Mouse (Mus musculus): ENCODE results near the gene Osm. TPM values are rescaled to one million over a fixed set of nuclear protein-coding genes. Genes with fewer than 3 reads are reported as not detected.

The Osm gene
- polyA plus RNA-seq, 1 experiment from 2014 or later = 0.17 TPM

DNA sequence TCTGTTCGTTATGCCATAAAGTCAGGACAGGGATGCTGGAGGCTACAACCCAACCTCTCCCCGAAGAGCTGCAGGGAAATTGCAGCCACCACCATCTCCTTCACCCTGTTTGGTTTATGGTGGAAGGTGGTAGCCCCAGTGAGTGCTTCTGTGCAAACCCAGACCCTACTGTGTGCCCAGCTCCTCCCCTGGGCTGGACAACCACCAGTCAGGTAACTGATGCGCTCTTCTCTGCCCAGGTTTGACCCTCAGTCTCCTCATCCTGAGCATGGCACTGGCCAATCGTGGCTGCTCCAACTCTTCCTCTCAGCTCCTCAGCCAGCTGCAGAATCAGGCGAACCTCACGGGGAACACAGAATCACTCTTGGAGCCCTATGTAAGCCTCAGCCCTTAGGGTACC lies 1.9 kb downstream of the Osm start:
- no peak overlapping the region for H3K4me3 ChIP-seq (ENCODE audit: low read depth, low read length)
- no peak for ATAC-seq (ENCODE audit: low read depth)
- no peaks in the 10 kb centered on the region for H3K27me3 ChIP-seq (replicated peaks; ENCODE audit: control insufficient read depth, insufficient read depth, low read length)
- no peak overlapping the region for H3K27ac ChIP-seq (replicated peaks; ENCODE audit: low read depth, low read length)
- H3K4me2 ChIP-seq (ENCODE audit: low read depth, low read length) = no peak overlapping the region
- H3K4me1 ChIP-seq (ENCODE audit: control insufficient read depth, insufficient read depth, low read length) = no peaks in the 10 kb centered on the region
- WGBS = 89% methylated on average over 6 of the region's 6 CpGs
- DNase-seq (ENCODE audit: low spot score) = no peak
- H3K9ac ChIP-seq (ENCODE audit: low read depth, low read length) = no peak overlapping the region
- H3K36me3 ChIP-seq (ENCODE audit: control insufficient read depth, insufficient read depth, low read length) = no peaks in the 10 kb centered on the region
- H3K9me3 ChIP-seq (ENCODE audit: control insufficient read depth, low read length) = no peaks in the 10 kb centered on the region

DNA sequence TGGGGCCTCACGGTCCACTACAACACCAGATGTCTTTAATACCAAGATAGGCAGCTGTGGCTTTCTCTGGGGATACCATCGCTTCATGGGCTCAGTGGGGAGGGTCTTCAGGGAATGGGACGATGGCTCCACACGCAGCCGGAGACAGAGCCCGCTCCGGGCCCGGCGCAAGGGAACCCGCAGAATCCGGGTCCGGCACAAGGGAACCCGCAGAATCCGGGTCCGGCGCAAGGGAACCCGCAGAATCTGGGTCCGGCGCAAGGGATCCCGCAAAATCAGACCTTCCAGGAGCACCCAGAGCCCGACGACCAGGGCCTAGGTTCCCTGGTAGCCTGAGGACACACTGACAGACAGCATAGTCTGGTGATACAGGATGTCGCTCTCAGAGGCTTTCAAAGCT lies 3.5 kb downstream of the Osm start:
- H3K27ac ChIP-seq (replicated peaks; ENCODE audit: low read depth, low read length) = no peak overlapping the region
- ATAC-seq (ENCODE audit: low read depth) (no peak), DNase-seq (ENCODE audit: low spot score) (no peak)
- H3K27me3 ChIP-seq (replicated peaks; ENCODE audit: control insufficient read depth, insufficient read depth, low read length) = no peaks in the 10 kb centered on the region
- H3K36me3 ChIP-seq (ENCODE audit: control insufficient read depth, insufficient read depth, low read length) = no peaks in the 10 kb centered on the region
- no peaks in the 10 kb centered on the region for H3K9me3 ChIP-seq (ENCODE audit: control insufficient read depth, low read length)
- no peak overlapping the region for H3K4me2 ChIP-seq (ENCODE audit: low read depth, low read length)
- H3K4me1 ChIP-seq (ENCODE audit: control insufficient read depth, insufficient read depth, low read length) = no peaks in the 10 kb centered on the region
- WGBS = 85% methylated on average over 23 of the region's 23 CpGs
- no peak overlapping the region for H3K9ac ChIP-seq (ENCODE audit: low read depth, low read length)
- H3K4me3 ChIP-seq (ENCODE audit: low read depth, low read length) = no peak overlapping the region

DNA sequence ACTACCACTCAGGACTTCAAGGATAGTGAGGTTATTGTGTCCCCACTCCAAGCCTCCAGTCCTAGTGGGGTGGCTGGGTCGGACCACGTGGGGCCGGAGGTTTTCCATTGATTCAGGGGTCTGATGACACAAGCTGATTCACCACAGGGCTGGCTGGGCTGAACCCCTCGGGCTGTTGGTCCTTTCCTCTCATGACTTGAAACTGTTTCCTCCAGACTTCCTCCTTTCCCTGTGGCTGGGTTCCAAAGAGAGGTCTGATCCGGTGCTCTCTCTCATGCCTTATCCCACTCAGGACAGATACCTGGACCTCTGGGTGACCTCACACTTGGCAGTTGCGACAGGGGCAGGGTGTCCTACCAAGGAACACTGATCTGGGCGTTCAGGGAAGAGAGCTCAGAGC lies 3.9 kb downstream of the Osm start:
- H3K36me3 ChIP-seq (ENCODE audit: control insufficient read depth, insufficient read depth, low read length) = no peaks in the 10 kb centered on the region
- H3K27ac ChIP-seq (replicated peaks; ENCODE audit: low read depth, low read length) = no peak overlapping the region
- no peak overlapping the region for H3K4me2 ChIP-seq (ENCODE audit: low read depth, low read length)
- DNase-seq (ENCODE audit: low spot score) (no peak), ATAC-seq (ENCODE audit: low read depth) (no peak)
- H3K4me1 ChIP-seq (ENCODE audit: control insufficient read depth, insufficient read depth, low read length) = no peaks in the 10 kb centered on the region
- no peaks in the 10 kb centered on the region for H3K27me3 ChIP-seq (replicated peaks; ENCODE audit: control insufficient read depth, insufficient read depth, low read length)
- no peak overlapping the region for H3K4me3 ChIP-seq (ENCODE audit: low read depth, low read length)
- H3K9ac ChIP-seq (ENCODE audit: low read depth, low read length) = no peak overlapping the region
- 63% methylated on average over 7 of the region's 7 CpGs for WGBS
- no peaks in the 10 kb centered on the region for H3K9me3 ChIP-seq (ENCODE audit: control insufficient read depth, low read length)

DNA sequence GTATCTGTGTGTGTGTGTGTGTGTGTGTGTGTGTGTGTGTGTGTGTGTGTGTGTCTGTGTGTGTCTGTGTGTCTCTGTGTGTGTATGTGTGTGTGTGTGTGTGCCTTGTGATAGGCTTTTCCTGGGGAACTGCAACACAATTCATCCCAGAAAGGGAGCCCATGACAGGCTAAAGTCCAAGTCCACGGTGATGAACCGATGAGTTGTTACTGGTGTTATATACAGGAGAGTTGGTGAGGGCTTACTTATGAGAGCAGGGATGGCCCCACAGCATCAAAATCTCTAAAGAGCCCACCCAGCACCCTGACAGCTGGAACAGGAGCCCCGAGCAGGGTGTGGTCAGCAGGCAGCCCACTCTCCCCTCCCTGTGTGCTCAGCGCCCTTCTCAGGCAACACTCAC lies 5.0 kb downstream of the Osm start:
- no peaks in the 10 kb centered on the region for H3K4me1 ChIP-seq (ENCODE audit: control insufficient read depth, insufficient read depth, low read length)
- no peak overlapping the region for H3K9ac ChIP-seq (ENCODE audit: low read depth, low read length)
- H3K36me3 ChIP-seq (ENCODE audit: control insufficient read depth, insufficient read depth, low read length) = no peaks in the 10 kb centered on the region
- H3K9me3 ChIP-seq (ENCODE audit: control insufficient read depth, low read length) = no peaks in the 10 kb centered on the region
- no peaks in the 10 kb centered on the region for H3K27me3 ChIP-seq (replicated peaks; ENCODE audit: control insufficient read depth, insufficient read depth, low read length)
- WGBS = 91% methylated on average over 3 of the region's 4 CpGs
- H3K4me2 ChIP-seq (ENCODE audit: low read depth, low read length) = no peak overlapping the region
- DNase-seq (ENCODE audit: low spot score) (no peak), ATAC-seq (ENCODE audit: low read depth) (no peak)
- no peak overlapping the region for H3K4me3 ChIP-seq (ENCODE audit: low read depth, low read length)
- H3K27ac ChIP-seq (replicated peaks; ENCODE audit: low read depth, low read length) = no peak overlapping the region

DNA sequence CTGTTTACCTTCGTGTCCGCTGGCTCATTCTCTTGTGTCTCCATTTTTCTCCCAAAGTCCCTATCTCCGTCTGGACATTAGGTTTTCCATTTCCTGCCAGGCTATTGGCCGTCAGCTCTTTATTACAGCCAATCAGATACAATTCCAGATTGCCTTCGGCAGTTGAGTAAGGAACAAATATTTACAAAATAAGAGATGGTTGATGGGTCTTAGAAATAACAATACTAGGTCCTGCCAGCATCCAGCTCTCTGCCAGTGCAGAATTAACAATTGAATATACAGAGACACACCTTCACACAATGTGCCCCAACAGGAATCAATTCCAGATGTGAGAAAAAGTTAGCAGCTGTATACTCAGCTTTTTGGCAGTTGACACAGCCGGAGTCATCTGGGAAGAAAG lies 9.9 kb downstream of the Osm start:
- Histone ChIP-seq H3K36me3 (ENCODE audit: control insufficient read depth, insufficient read depth, low read length) (no peaks in the 10 kb centered on the region), H3K27ac (replicated peaks; ENCODE audit: low read depth, low read length) (no peak overlapping the region), H3K4me2 (ENCODE audit: low read depth, low read length) (no peak overlapping the region), H3K4me3 (ENCODE audit: low read depth, low read length) (no peak overlapping the region), H3K4me1 (ENCODE audit: control insufficient read depth, insufficient read depth, low read length) (0 out of 2 replicates have a peak, but pooled peaks cover 3% of the 10 kb centered on the region), H3K9me3 (ENCODE audit: control insufficient read depth, low read length) (no peaks in the 10 kb centered on the region), H3K27me3 (replicated peaks; ENCODE audit: control insufficient read depth, insufficient read depth, low read length) (no peaks in the 10 kb centered on the region), H3K9ac (ENCODE audit: low read depth, low read length) (no peak overlapping the region)
- DNase-seq (ENCODE audit: low spot score) (no peak), ATAC-seq (ENCODE audit: low read depth) (no peak)
- WGBS = 55% methylated on average over 6 of the region's 6 CpGs

DNA sequence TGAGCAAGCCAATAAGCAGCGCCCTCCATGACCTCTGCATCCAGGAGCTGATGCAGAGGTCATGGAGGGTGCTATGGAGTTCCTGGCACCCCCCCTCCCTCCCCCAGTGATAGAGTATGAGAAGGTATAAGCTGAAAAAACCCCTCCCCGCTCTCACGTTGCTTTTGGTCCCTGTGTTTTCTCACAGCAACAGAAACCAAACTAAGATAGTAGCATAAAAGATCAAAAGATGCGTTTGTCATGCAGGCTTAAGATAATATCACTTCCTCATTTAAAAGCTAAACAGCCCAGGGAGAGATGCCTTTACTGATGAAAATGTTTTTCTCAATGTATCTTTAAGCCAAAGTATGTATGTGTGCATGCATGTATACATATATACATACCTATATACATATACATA lies 10.4 kb downstream of the Osm start:
- no peak overlapping the region for H3K27ac ChIP-seq (replicated peaks; ENCODE audit: low read depth, low read length)
- H3K4me2 ChIP-seq (ENCODE audit: low read depth, low read length) = no peak overlapping the region
- DNase-seq (ENCODE audit: low spot score) (no peak), ATAC-seq (ENCODE audit: low read depth) (no peak)
- 0 out of 2 replicates have a peak, but pooled peaks cover 3% of the 10 kb centered on the region for H3K4me1 ChIP-seq (ENCODE audit: control insufficient read depth, insufficient read depth, low read length)
- H3K27me3 ChIP-seq (replicated peaks; ENCODE audit: control insufficient read depth, insufficient read depth, low read length) = no peaks in the 10 kb centered on the region
- WGBS = 52% methylated on average over 4 of the region's 4 CpGs
- no peak overlapping the region for H3K9ac ChIP-seq (ENCODE audit: low read depth, low read length)
- H3K4me3 ChIP-seq (ENCODE audit: low read depth, low read length) = no peak overlapping the region
- no peaks in the 10 kb centered on the region for H3K9me3 ChIP-seq (ENCODE audit: control insufficient read depth, low read length)
- H3K36me3 ChIP-seq (ENCODE audit: control insufficient read depth, insufficient read depth, low read length) = no peaks in the 10 kb centered on the region

DNA sequence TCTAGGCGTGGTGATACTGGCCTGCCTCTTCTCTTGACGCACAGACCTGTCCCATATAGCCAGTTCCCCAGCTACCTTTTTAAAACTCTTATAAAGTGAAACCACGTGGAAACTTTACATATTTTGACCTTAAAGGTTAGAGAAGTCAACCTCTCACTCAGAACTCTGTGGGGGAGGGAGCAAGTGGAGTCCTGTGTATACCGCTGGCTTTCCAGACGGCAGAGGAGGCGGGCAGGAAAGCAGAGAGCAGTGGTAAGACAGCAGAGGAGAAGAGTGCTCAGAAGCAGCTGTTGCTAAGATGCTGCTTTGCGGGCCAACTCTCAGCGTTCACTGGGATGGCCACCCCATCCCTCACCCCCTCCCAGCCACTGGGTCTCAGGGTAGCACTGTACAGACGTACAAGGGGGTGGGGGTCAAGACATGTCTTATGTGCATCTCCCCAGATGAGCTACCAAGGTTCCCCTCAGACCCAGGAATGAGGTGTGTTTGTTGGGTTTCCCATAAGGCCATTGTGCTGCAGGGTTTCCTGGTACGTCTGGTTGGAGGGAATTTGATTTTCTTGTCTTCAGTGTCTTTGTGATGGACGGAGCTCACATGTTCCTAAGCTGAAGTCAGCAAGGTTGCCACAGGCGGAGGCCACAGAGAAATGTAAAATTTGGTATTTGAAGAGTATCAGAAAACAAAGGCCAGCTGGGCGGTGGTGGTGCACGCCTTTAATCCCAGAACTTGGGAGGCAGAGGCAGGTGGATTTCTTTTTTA lies 11.2 kb downstream of the Osm start:
- no peak overlapping the region for H3K4me3 ChIP-seq (ENCODE audit: low read depth, low read length)
- WGBS = 68% methylated on average over 14 of the region's 14 CpGs

DNA sequence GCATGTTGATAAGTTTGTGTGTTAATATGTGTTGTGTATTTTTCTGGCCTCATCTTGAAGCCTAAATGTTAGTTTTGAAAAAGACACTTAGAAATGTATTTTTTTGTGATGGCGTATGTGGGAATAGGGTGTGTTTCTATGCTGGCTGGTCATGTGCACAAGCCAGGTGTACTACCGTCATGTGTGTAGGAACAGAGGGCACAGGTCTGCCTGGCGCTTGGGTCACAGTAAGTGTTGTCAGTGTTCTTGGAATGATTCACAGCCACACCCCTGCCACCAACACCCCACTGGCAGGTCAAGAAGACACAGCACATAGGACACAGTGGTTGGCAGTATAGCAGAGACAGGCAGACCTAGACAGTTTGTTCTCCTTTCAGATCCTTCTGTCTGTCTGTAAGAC lies 12.9 kb downstream of the Osm start:
- H3K27me3 ChIP-seq (replicated peaks; ENCODE audit: control insufficient read depth, insufficient read depth, low read length) = no peaks in the 10 kb centered on the region
- no peak overlapping the region for H3K27ac ChIP-seq (replicated peaks; ENCODE audit: low read depth, low read length)
- no peak overlapping the region for H3K4me3 ChIP-seq (ENCODE audit: low read depth, low read length)
- no peaks in the 10 kb centered on the region for H3K36me3 ChIP-seq (ENCODE audit: control insufficient read depth, insufficient read depth, low read length)
- H3K4me2 ChIP-seq (ENCODE audit: low read depth, low read length) = no peak overlapping the region
- H3K9me3 ChIP-seq (ENCODE audit: control insufficient read depth, low read length) = no peaks in the 10 kb centered on the region
- ATAC-seq (ENCODE audit: low read depth) (no peak), DNase-seq (ENCODE audit: low spot score) (no peak)
- H3K9ac ChIP-seq (ENCODE audit: low read depth, low read length) = no peak overlapping the region
- WGBS = 96% methylated on average over 3 of the region's 3 CpGs
- 0 out of 2 replicates have a peak, but pooled peaks cover 3% of the 10 kb centered on the region for H3K4me1 ChIP-seq (ENCODE audit: control insufficient read depth, insufficient read depth, low read length)

More for the DNA sequence above, 11.2 kb downstream of the Osm start:
- Histone ChIP-seq H3K27me3 (replicated peaks; ENCODE audit: control insufficient read depth, insufficient read depth, low read length) (no peaks in the 10 kb centered on the region), H3K9me3 (ENCODE audit: control insufficient read depth, low read length) (no peaks in the 10 kb centered on the region), H3K36me3 (ENCODE audit: control insufficient read depth, insufficient read depth, low read length) (no peaks in the 10 kb centered on the region), H3K4me1 (ENCODE audit: control insufficient read depth, insufficient read depth, low read length) (0 out of 2 replicates have a peak, but pooled peaks cover 3% of the 10 kb centered on the region), H3K4me2 (ENCODE audit: low read depth, low read length) (no peak overlapping the region), H3K9ac (ENCODE audit: low read depth, low read length) (no peak overlapping the region), H3K27ac (replicated peaks; ENCODE audit: low read depth, low read length) (no peak overlapping the region)
- no peak for DNase-seq (ENCODE audit: low spot score)
- ATAC-seq (ENCODE audit: low read depth) = no peak

DNA sequence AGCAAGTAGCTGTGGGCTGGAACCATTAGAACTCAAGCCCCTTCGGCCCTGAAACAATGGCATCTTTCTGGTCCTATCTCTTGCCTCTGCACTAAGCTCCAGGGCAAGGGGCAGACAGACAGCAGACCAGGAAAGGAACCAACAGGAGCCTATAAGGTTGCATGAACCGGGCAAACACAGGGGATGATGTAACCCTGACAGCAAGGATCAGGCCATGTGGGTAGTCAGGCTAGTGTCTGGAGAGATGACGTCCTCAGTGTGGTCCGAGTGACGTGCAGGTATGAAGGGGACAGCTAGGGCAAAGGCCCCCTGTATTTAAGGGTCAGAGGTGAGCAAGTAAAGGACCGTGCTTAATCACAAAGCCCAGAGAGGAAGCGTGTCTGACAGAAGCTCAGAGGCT lies 14.1 kb downstream of the Osm start:
- no peak for DNase-seq (ENCODE audit: low spot score)
- H3K9me3 ChIP-seq (ENCODE audit: control insufficient read depth, low read length) = no peaks in the 10 kb centered on the region
- no peak overlapping the region for H3K4me3 ChIP-seq (ENCODE audit: low read depth, low read length)
- WGBS = 54% methylated on average over 7 of the region's 7 CpGs
- H3K9ac ChIP-seq (ENCODE audit: low read depth, low read length) = no peak overlapping the region
- no peaks in the 10 kb centered on the region for H3K27me3 ChIP-seq (replicated peaks; ENCODE audit: control insufficient read depth, insufficient read depth, low read length)
- no peak overlapping the region for H3K27ac ChIP-seq (replicated peaks; ENCODE audit: low read depth, low read length)
- H3K36me3 ChIP-seq (ENCODE audit: control insufficient read depth, insufficient read depth, low read length) = no peaks in the 10 kb centered on the region
- no peak overlapping the region for H3K4me2 ChIP-seq (ENCODE audit: low read depth, low read length)
- H3K4me1 ChIP-seq (ENCODE audit: control insufficient read depth, insufficient read depth, low read length) = 0 out of 2 replicates have a peak, but pooled peaks cover 3% of the 10 kb centered on the region
- no peak for ATAC-seq (ENCODE audit: low read depth)
